Mouse (Mus musculus): ENCODE data around the gene Sez6. TPM values are rescaled to one million over a fixed set of nuclear protein-coding genes. Genes with fewer than 3 reads are reported as not detected.

The Sez6 gene
- total RNA-seq, 2 experiments from 2014 or later: 0.21 to 0.22 TPM

DNA sequence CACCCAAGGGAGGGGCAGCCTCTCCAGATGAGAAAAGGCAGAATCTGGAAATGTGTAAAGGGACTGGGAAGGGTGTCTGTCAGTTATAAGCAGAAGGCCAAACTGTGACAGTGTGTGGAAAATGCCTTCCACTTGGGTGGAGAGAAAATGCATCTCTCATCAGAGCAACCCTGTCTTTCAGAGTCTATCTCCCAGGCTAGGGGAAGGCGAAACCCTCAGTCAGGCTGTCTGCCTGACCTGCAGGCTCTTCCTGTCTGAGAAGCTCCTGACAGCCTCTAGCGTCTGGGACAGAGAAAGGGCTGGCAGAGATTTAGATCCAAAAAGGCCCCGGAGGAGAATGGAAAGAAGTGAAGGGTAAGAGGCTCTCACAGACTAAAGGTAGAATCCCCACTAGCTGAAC, 26.8 kb upstream of the Sez6 start:
- no peak for DNase-seq (ENCODE audit: low spot score)
- intact Hi-C loops (cut with DNase I): no loop called here

- intact Hi-C loops (cut with DNase I): no loop called here
- no peak for DNase-seq (ENCODE audit: low spot score)
These were observed 25.9 kb upstream of the Sez6 start for GRCm38 (mm10) chr11:77904707-77905106.

DNA sequence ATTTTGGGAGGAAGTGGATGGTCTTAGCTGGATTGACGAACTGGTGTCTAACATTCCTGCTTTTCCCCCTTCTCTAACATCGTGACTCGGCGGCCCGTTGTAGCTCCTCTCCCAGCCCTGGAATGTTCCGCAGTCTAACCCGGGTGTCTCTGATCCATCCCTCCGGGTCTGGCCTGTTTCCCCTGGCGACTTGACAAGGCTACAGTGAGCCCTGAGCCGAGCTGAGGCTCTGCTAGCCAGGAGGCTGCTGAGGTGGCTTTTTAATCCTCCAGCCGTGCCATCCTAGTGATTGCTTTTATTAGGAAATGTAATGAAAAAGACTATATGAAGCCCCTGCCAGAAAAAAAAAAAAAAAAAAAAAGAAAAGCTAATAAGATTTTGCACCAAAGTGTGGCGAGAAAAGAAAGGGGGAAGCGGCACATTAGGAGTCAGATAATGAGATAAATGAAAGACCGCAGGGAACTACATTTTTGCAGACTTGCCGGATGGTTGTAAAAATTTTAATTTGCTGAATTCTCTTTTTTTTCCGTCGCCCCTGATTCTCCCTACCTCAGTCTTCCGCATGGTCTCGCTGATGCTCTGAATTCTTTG, 24.4 kb upstream of the Sez6 start:
- no peak for DNase-seq (ENCODE audit: low spot score)
- intact Hi-C loops (cut with DNase I): no loop called here

DNA sequence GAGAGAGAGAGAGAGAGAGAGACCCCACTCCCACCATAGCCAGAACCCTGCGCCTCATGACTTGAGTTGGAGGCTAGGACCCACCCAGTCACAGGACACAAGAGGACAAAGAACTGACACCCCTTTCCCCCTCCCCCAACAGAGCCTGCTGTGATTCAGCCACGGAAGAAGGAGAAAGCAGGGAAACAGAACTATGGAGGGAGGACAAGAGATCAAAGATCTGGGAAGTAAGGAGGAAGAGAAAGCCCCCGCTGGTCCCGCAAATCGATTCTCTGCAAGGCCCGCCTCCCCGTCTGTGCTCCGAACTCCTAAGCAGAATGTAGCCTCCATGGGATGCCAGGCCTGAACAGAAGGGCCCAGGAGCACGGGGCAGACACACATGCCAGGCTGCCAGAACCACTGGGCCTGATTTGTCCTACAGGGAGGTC, 23.8 kb upstream of the Sez6 start:
- intact Hi-C loops (cut with DNase I): no loop called here
- DNase-seq (ENCODE audit: low spot score): no peak

DNA sequence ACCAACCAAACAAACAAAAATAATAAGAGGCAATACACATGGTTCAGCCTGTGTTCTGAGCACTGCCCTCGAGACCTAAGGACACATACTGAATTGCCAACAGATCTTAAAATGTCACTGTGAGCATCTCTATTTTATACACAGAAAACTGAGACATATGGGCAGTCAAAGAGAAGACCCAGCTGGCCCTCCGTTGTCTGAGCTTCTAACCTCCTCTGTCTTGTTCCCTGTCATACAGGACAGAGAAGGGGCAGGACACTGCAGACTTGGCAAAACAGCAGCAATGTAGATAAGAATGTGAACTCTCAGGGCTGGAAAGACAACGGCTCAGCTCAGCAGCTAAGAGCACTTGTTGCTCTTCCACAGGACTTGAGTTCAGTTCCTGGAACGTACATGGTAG, 22.1 kb upstream of the Sez6 start:
- DNase-seq (ENCODE audit: low spot score): no peak
- intact Hi-C loops (cut with DNase I): no loop called here

GRCm38 (mm10) chr11:77909376-77909775, 21.2 kb upstream of the Sez6 start:
- no peak for DNase-seq (ENCODE audit: low spot score)
- intact Hi-C loops (cut with DNase I): no loop called here

GRCm38 (mm10) chr11:77909776-77910175, 20.8 kb upstream of the Sez6 start:
- intact Hi-C loops (cut with DNase I): no loop called here

GRCm38 (mm10) chr11:77913505-77913904, 17.1 kb upstream of the Sez6 start:
- intact Hi-C loops (cut with DNase I): no loop called here
- DNase-seq (ENCODE audit: low spot score): no peak

More at GRCm38 (mm10) chr11:77909776-77910175, 20.8 kb upstream of the Sez6 start:
- DNase-seq (ENCODE audit: low spot score): no peak

- DNase-seq (ENCODE audit: low spot score): no peak
- intact Hi-C loops (cut with DNase I): no loop called here
These were observed 15.9 kb upstream of the Sez6 start for GRCm38 (mm10) chr11:77914598-77915260.

DNA sequence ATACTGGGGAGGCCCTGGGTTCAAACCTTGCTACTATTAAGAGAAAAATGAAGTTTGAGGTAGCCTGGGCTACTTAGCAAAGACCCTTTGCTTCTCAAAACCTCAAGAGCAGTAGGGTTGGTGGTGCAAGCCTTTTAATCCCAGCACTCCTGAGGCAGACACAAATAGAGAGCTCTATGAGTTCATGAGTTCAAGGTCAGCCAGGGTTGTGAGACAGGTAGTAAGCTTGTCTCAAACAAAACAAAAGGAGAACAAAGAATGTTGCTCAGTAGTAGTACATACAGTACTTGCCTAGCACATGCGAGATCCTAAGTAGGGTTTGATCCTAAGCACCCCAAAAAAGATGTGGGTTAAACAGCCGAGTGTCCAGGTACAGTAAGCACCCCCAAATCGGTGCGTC, 13.9 kb upstream of the Sez6 start:
- no peak for DNase-seq (ENCODE audit: low spot score)
- intact Hi-C loops (cut with DNase I): no loop called here

DNA sequence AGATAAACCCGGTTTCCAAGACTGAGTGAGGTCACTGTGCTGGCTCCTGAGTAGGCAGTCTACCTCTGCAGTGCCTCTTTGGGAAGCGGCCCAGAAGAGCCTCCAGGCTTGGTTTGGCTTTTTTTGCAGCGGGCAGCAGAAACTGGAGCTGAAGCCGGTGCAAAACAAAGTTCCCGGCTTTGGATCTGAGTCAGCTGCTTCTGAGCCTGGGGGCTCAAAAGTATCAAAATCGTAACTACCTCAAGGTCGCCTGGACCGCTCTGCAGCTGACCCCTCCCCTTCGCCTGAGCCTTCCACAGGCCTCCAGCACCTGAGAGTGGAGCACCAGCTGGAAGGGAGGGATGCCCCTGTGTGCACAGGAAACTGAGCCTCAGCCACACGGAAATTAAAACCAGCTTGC, 13.4 kb upstream of the Sez6 start:
- intact Hi-C loops (cut with DNase I): no loop called here
- no peak for DNase-seq (ENCODE audit: low spot score)

DNA sequence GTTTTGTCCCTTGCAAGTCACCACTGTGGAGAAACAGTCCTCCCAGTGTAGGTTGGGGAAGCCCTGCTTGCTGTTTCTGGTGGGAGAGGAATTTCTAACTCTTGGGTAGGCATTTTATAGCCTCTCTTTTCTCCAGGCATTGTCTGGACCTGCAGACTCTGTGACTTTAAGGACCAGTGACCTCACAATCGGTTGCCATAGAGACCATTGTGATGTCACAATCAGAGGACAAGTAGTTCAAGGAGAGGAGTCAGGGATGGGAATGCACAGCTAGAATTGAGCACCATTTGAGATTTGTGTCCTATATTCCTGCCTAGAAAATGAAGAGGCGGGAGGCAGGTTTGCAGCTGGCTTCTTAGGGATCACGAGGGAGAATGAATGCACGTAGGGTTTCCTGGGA, 7.3 kb upstream of the Sez6 start:
- intact Hi-C loops (cut with DNase I): no loop called here
- DNase-seq (ENCODE audit: low spot score): no peak

GRCm38 (mm10) chr11:77925836-77926657, 4.6 kb upstream of the Sez6 start:
- intact Hi-C loops (cut with DNase I): no loop called here
- no peak for DNase-seq (ENCODE audit: low spot score)

- intact Hi-C loops (cut with DNase I): no loop called here
- no peak for DNase-seq (ENCODE audit: low spot score)
These were observed 3.9 kb upstream of the Sez6 start for GRCm38 (mm10) chr11:77926666-77927065.

- no peak for DNase-seq (ENCODE audit: low spot score)
These were observed 2.8 kb upstream of the Sez6 start for GRCm38 (mm10) chr11:77927837-77928236.

DNA sequence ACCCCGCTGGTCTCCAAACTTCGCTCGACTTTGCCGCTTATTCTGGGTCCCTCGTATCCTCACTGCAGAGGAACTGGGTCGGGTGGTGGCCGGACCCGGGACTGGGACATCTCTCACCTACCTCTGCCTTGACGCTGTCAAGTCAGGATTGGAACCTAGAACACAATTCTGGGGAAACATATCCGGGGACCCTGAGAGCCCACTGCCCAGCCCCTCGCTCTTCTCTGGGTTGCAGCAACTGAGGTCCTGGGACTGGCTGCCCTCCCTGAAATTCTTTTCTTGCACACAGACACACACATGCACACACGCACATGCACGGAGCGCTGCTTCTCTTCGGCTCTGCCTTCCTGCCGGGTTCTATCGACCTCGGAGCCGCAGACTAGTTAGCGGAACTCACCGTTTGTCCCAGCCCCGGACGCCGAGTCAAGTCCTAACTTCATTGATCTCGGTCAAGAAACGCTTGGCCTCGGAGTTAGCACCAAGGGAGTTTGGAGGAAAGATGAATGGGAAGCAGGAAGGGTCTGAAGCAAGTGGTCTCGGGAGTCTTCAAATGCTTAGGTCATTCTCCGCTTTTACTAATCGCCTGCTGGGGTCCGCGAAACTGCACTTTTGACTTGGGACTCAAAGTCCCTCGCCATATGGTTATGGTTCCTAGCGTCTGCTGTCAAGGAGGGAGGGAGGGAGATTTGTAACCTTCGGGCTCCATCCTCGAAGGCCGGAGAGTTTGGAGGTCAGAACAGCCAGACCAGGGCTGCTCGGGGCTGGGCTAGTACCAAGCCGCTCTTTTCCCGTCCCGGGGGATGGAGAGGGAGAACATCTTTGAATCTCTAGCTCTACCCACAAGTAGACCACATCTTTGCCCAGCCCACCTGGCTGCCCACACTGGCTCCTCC, 1.2 kb downstream of the Sez6 start:
- no peak for DNase-seq (ENCODE audit: low spot score)
- intact Hi-C loops (cut with DNase I): no loop called here

More at GRCm38 (mm10) chr11:77927837-77928236, 2.8 kb upstream of the Sez6 start:
- intact Hi-C loops (cut with DNase I): no loop called here

DNA sequence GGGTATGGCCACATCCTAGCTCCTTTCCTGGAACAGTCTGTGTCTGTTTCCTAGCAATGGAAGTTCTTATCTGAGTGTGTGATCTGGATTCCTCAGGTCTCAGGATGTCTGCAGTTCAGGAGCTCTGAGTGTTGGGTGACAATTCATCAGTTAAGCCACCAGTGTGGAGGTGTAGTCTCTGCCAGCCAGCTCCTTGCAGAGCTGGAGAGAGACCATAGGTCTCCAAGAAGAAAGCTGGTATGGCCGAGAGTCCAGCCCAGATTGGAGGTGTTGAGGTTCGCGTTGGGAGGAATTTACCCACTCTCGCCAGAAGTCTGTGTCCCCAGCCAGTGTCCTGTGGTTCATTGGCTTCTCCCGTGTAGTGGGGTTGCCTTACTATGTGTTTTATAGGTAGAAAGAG, 2.0 kb downstream of the Sez6 start:
- no peak for DNase-seq (ENCODE audit: low spot score)
- intact Hi-C loops (cut with DNase I): no loop called here

GRCm38 (mm10) chr11:77934111-77934521, 3.5 kb downstream of the Sez6 start:
- intact Hi-C loops (cut with DNase I): no loop called here
- no peak for DNase-seq (ENCODE audit: low spot score)

DNA sequence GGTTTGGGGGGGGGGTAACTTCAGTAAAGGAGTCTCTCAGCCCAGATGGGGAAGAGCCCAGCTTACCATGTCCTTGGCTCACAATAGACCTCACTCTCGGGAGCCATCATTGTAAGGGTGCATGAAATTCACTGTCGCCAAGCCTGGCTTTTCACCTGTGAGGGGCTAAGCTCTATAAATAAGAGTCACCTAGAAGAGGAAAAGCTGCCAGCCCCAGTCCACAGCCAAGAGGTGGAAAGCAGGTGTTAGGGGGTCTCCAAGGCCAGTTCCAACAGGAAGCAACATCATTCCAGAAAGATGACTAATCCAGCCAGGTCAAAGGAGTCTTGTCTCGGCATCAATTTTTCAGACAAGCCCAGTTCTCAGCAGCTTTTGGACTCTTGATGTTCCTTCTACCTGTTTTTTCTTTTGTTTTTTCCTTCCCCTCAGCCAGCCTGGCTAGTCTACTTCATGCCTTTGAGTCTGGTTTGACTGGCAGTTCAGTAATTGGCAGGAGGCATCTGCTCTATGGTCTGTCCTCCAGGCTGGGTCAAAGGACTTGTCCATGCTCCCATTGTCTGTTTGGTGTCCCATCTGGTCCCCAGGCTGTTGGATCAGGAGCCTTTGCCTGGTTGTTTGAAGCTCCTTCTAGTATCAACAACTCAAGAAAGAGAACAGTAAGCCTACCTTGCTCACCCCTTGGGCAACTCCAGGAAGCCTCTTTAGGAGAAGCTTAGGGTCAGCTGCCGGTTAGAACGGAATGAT, 4.1 kb downstream of the Sez6 start:
- no peak for DNase-seq (ENCODE audit: low spot score)
- intact Hi-C loops (cut with DNase I): no loop called here

Measured in heart, postnatal 25 days (tissue).